ENCODE assay signal across 37 mouse cellular contexts in the genomic region with DNA sequence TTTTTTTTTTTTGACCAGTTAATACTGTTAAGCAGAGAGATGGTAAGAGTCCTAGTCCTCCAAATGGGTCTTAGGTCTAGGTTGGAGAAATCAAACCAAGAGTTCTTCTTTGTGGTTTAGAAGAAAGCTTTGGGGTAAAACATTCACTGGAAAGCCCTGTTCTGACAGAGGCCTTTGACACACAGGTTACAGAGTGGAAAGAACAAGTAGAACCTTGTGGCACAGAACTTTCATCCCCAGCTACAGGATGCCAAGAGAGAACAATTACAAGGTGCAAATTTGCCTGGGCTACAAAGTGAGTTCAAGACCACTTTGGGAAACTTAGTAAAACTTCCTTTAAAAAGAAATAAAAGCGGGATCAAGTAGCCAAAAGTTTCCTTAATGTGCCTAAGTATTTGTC. TPM values are rescaled to one million over a fixed set of nuclear protein-coding genes. Genes with fewer than 3 reads are reported as not detected.
"Had no signal": no experiment of that assay in that cellular context is flagged by ENCODE, and none has a peak within 500 bp of the region (broad histone marks: within the 10 kb centered on the region; RNA-seq: fewer than 3 reads in every experiment).

No protein-coding gene starts in this region.

- H3K9ac ChIP-seq: embryonic facial prominence, embryonic 12.5 days; embryonic facial prominence, embryonic 13.5 days; embryonic facial prominence, embryonic 15.5 days; forebrain, embryonic 12.5 days; forebrain, embryonic 13.5 days; forebrain, embryonic 15.5 days; forebrain, postnatal 0 days had no signal

- H3K4me1 ChIP-seq: embryonic facial prominence, embryonic 10.5 days; embryonic facial prominence, embryonic 12.5 days; embryonic facial prominence, embryonic 13.5 days; embryonic facial prominence, embryonic 15.5 days; forebrain, embryonic 10.5 days; forebrain, embryonic 12.5 days; forebrain, embryonic 13.5 days; forebrain, embryonic 15.5 days had no signal

- H3K27me3 ChIP-seq: embryonic facial prominence, embryonic 12.5 days; embryonic facial prominence, embryonic 13.5 days; embryonic facial prominence, embryonic 15.5 days; forebrain, embryonic 12.5 days; forebrain, embryonic 13.5 days; forebrain, embryonic 15.5 days had no signal

- H3K4me2 ChIP-seq: embryonic facial prominence, embryonic 12.5 days; embryonic facial prominence, embryonic 13.5 days; embryonic facial prominence, embryonic 15.5 days; forebrain, embryonic 12.5 days; forebrain, embryonic 13.5 days; forebrain, embryonic 15.5 days had no signal

- DNase-seq: cerebellum, adult 2 months; cerebellum, adult 8-10 months; cerebellum, adult 9-10 months; cerebellum, adult 9-11 months; cerebellum, postnatal 10 days; cerebellum, postnatal 14 days; cerebellum, postnatal 25 days; cerebellum, postnatal 36 days; embryo, embryonic 11 days; forebrain, postnatal 0 days; gastrocnemius, adult 2 months; gastrocnemius, postnatal 10 days; gastrocnemius, postnatal 14 days; gastrocnemius, postnatal 25 days; gastrocnemius, postnatal 36 days; heart, adult 11 months; heart, adult 18-20 months had no signal

- H3K9me3 ChIP-seq: embryonic facial prominence, embryonic 10.5 days; embryonic facial prominence, embryonic 12.5 days; embryonic facial prominence, embryonic 13.5 days; embryonic facial prominence, embryonic 15.5 days; forebrain, embryonic 10.5 days; forebrain, embryonic 12.5 days; forebrain, embryonic 13.5 days; forebrain, embryonic 15.5 days had no signal

- H3K36me3 ChIP-seq: embryonic facial prominence, embryonic 10.5 days; embryonic facial prominence, embryonic 12.5 days; embryonic facial prominence, embryonic 13.5 days; embryonic facial prominence, embryonic 15.5 days; forebrain, embryonic 10.5 days; forebrain, embryonic 12.5 days; forebrain, embryonic 15.5 days had no signal

- H3K4me3 ChIP-seq: embryonic facial prominence, embryonic 10.5 days; embryonic facial prominence, embryonic 12.5 days; embryonic facial prominence, embryonic 13.5 days; embryonic facial prominence, embryonic 15.5 days; erythroblast, embryonic 14.5 days; forebrain, embryonic 10.5 days; forebrain, embryonic 12.5 days; forebrain, embryonic 13.5 days; forebrain, embryonic 15.5 days; gastrocnemius, adult 2 months had no signal

- H3K27ac ChIP-seq: embryonic facial prominence, embryonic 10.5 days; embryonic facial prominence, embryonic 12.5 days; embryonic facial prominence, embryonic 13.5 days; embryonic facial prominence, embryonic 15.5 days; forebrain, embryonic 10.5 days; forebrain, embryonic 12.5 days; forebrain, embryonic 13.5 days; forebrain, embryonic 15.5 days; gastrocnemius, adult 2 months had no signal

- ATAC-seq: forebrain, embryonic 13.5 days; forebrain, embryonic 14.5 days; forebrain, embryonic 15.5 days; forebrain, embryonic 16.5 days; forebrain, postnatal 0 days had no signal

RNA-seq across cellular contexts. Expression of a gene that starts 6.3 kb away (rescaled TPM):
- total RNA-seq: common myeloid progenitor, adult 5-6 weeks; forebrain, postnatal 0 days; gastrocnemius, adult 18-20 months; gastrocnemius, adult 2 months; gastrocnemius, postnatal 10 days; gastrocnemius, postnatal 14 days; gastrocnemius, postnatal 25 days; gastrocnemius, postnatal 36 days; gastrocnemius, postnatal 4 days; granulocyte monocyte progenitor cell, adult 5-6 weeks; heart, adult 18-20 months had no signal
- polyA plus RNA-seq: cerebellum, adult 2 months; embryonic facial prominence, embryonic 10.5 days; embryonic facial prominence, embryonic 11.5 days; embryonic facial prominence, embryonic 12.5 days; embryonic facial prominence, embryonic 13.5 days; embryonic facial prominence, embryonic 14.5 days; embryonic facial prominence, embryonic 15.5 days; erythroblast, embryonic 14.5 days; forebrain, embryonic 10.5 days; forebrain, embryonic 11.5 days; forebrain, embryonic 12.5 days; forebrain, embryonic 13.5 days; forebrain, embryonic 14.5 days; forebrain, embryonic 15.5 days; forebrain, embryonic 16.5 days; forebrain, postnatal 0 days; frontal cortex, adult 2 months; gonadal fat pad, adult 2 months had no signal
